Mouse (Mus musculus) liver, adult 2 months (tissue): ENCODE data around the gene Ptpn21. TPM values are rescaled to one million over a fixed set of nuclear protein-coding genes. Genes with fewer than 3 reads are reported as not detected.

ENCODE experiments used
- DNase-seq: peaks from one replicate; pipeline ENCODE4 v3.0.0-alpha.2; 2011; ENCODE audit warnings: low read depth, low spot score; ENCODE audit errors: extremely low read depth
- H3K27ac ChIP-seq: fragments of 200-500 bp; replicated peaks from 2 replicates; pipeline ENCODE4 v1.5.1; 2012; ENCODE audit warnings: low read depth, mild to moderate bottlenecking, control low read depth, inconsistent platforms, low read length; ENCODE audit not compliant: insufficient read depth
- H3K27me3 ChIP-seq: fragments of 200-500 bp; 2 replicates; pipeline ENCODE4 v1.6.1; 2012; ENCODE audit warnings: mild to moderate bottlenecking, moderate library complexity, low read length, inconsistent platforms; ENCODE audit not compliant: control insufficient read depth, insufficient read depth
- H3K36me3 ChIP-seq: fragments of 200-500 bp; 2 replicates; pipeline ENCODE4 v1.6.1; 2012; ENCODE audit warnings: low read length, inconsistent platforms; ENCODE audit not compliant: control insufficient read depth, insufficient read depth
- H3K4me1 ChIP-seq: fragments of 200-500 bp; 2 replicates; pipeline ENCODE4 v1.6.1; 2011; ENCODE audit warnings: low read length; ENCODE audit not compliant: control insufficient read depth, insufficient read depth
- H3K4me3 ChIP-seq: fragments of 200-500 bp; 2 replicates; pipeline ENCODE4 v1.5.1; 2011; ENCODE audit warnings: low read depth, mild to moderate bottlenecking, control low read depth, low read length, moderate library complexity; ENCODE audit not compliant: insufficient read depth
- H3K79me2 ChIP-seq: fragments of 200-500 bp; 2 replicates; pipeline ENCODE4 v1.6.1; 2012; ENCODE audit warnings: inconsistent platforms, mild to moderate bottlenecking, low read length, moderate library complexity; ENCODE audit not compliant: control insufficient read depth, insufficient read depth
- H3K9ac ChIP-seq: fragments of 200-500 bp; 2 replicates; pipeline ENCODE4 v1.6.1; 2012; ENCODE audit warnings: low read depth, mild to moderate bottlenecking, control low read depth, inconsistent platforms, low read length
- CTCF ChIP-seq: fragments of 200-500 bp; IDR thresholded peaks from 2 replicates; pipeline ENCODE4 v1.5.1; 2011; ENCODE audit warnings: low read depth, low read length, control low read depth
- POLR2A ChIP-seq: fragments of 200-500 bp; IDR thresholded peaks from 2 replicates; pipeline ENCODE4 v1.6.1; 2011; ENCODE audit warnings: low read length, control low read depth; ENCODE audit not compliant: insufficient read depth; ENCODE audit errors: extremely low read depth
- WGBS: fragments of 180-500 bp; shearing (Covaris S2); methylation state at CpG from one replicate; pipeline ENCODE4 v1.1.7; 2018; 5-methylcytosine and 5-hydroxymethylcytosine counted together
- polyA plus RNA-seq: library from polyadenylated mRNA; depleted of rRNA; stranded (reverse); fragments of >200 nt; gene quantifications from 2 replicates; pipeline ENCODE4 v1.2.3, GENCODE M21; 2012
- total RNA-seq: library from RNA; depleted of rRNA; stranded (reverse); fragments of >200 nt; gene quantifications from 2 replicates; pipeline ENCODE4 v1.2.3, GENCODE M21; 2014

Ptpn21 gene
- total and polyA plus RNA-seq, 2 experiments: 5.9 to 12.2 TPM

DNA sequence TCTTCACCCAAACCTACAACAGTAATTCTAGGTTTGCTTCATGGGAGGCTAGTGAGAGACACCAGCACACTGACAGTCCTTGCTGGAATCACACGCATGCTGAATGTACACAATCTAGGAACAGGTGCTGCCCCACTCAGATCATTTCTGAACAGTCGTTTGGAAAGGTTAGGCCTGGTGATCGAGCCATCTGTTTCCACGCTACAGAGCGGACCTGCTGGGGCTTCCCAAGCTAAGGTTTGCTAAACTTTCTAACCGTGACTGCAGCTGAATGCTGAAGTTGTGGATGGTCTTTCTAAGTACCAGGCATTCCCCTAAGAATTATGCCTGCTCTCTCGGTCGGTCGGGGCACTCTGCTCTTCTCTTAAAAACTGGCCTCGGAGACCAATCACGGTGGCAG is 6.5 kb downstream of the Ptpn21 start:
- Histone ChIP-seq H3K9ac (no peak overlapping the region), H3K27ac (no peak overlapping the region), H3K4me1 (peaks cover 20% of the 10 kb centered on the region), H3K36me3 (no peaks in the 10 kb centered on the region), H3K27me3 (no peaks in the 10 kb centered on the region), H3K79me2 (peaks cover 24% of the 10 kb centered on the region; the same call in 1 of the 2 replicates), H3K4me3 (no peak overlapping the region)
- no peak for DNase-seq
- TF ChIP-seq POLR2A (no peak), CTCF (no peak)
- 91% methylated on average over 11 of the region's 11 CpGs for WGBS

DNA sequence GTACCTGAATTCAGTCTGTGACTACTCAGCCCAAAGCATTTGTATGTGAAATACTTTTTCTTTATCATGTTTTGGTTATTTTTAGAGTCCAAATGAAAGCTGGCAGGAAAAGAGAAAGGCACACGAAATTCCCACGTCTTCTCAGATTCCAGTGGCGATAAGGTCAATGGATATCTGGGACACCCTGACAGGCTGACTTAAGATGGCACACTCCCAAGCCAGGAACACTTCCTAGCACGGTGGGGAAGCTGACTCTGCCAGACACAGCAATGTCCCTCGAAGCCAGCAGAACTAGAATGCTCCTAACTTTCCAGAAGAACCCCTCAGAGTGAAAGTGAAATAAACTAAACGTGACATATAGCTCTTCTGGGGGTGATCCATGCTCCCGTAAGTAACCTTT is 10.0 kb downstream of the Ptpn21 start:
- TF ChIP-seq POLR2A: no peak
- no peak for TF ChIP-seq CTCF
- no peak for DNase-seq

DNA sequence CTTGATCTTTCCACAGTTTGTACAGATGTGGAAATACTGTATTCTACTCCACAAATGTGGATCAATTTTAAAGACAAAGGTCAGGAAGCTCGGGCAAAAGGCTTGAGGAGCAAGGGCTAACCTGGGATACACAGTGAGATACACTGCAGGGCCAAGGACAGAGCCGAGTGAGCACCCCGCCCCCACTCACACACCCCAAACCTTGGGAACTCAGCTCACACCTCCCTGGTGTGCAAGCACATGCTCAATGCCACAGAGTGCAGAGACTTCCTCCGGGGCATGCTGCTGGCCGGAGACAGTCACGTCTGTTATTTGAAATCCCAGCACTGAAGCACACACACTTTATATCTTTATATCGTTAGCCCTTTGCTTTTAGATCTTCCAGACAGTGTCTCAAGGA is 11.1 kb downstream of the Ptpn21 start:
- H3K9ac ChIP-seq: no peak overlapping the region
- H3K4me3 ChIP-seq: no peak overlapping the region
- 32% methylated on average over 7 of the region's 7 CpGs for WGBS
- no peaks in the 10 kb centered on the region for H3K36me3 ChIP-seq
- DNase-seq: peak; percentile 84
- no peaks in the 10 kb centered on the region for H3K27me3 ChIP-seq
- TF ChIP-seq CTCF (no peak), POLR2A (no peak)
- peaks cover 17% of the 10 kb centered on the region; the same call in 1 of the 2 replicates for H3K79me2 ChIP-seq
- peaks cover 31% of the 10 kb centered on the region for H3K4me1 ChIP-seq
- peak overlapping the region; percentile 32 for H3K27ac ChIP-seq

More for the DNA sequence above, 10.0 kb downstream of the Ptpn21 start:
- WGBS: 27% methylated on average over 7 of the region's 7 CpGs
- H3K4me3 ChIP-seq: no peak overlapping the region
- no peak overlapping the region for H3K27ac ChIP-seq
- H3K4me1 ChIP-seq: peaks cover 31% of the 10 kb centered on the region
- H3K9ac ChIP-seq: no peak overlapping the region
- no peaks in the 10 kb centered on the region for H3K27me3 ChIP-seq
- peaks cover 24% of the 10 kb centered on the region; the same call in 1 of the 2 replicates for H3K79me2 ChIP-seq
- H3K36me3 ChIP-seq: no peaks in the 10 kb centered on the region

DNA sequence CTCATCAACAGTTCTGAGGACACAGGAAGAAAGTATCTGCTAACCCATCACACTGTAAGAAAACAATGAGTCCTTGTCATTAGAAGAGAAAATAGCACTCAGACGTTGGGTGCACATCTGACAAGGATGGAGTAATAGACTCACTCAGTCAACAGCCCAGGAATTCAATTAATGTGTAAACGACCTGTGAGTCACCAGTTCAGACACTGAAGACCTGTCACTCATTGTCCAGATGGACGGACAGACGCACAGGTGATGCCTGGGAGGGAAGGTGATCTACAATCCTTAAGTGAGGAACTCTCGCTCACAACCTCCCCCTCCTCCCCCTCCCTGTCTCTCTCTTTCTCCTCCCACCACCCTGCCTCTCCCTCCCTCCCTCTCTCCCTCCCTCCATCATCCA is 12.2 kb downstream of the Ptpn21 start:
- H3K9ac ChIP-seq: no peak overlapping the region
- H3K27ac ChIP-seq: peak overlapping the region; percentile 70
- TF ChIP-seq CTCF (no peak), POLR2A (no peak)
- no peaks in the 10 kb centered on the region for H3K27me3 ChIP-seq
- H3K4me1 ChIP-seq: peaks cover 31% of the 10 kb centered on the region
- peak; percentile 86 for DNase-seq
- no peak overlapping the region for H3K4me3 ChIP-seq
- H3K79me2 ChIP-seq: peaks cover 18% of the 10 kb centered on the region; the same call in 1 of the 2 replicates
- no peaks in the 10 kb centered on the region for H3K36me3 ChIP-seq
- 16% methylated on average over 5 of the region's 5 CpGs for WGBS

- 22% methylated on average over 7 of the region's 7 CpGs for WGBS
- peaks cover 19% of the 10 kb centered on the region; the same call in 1 of the 2 replicates for H3K79me2 ChIP-seq
- H3K27ac ChIP-seq: peak overlapping the region; percentile 60
- H3K27me3 ChIP-seq: no peaks in the 10 kb centered on the region
- H3K9ac ChIP-seq: no peak overlapping the region
- peaks cover 31% of the 10 kb centered on the region for H3K4me1 ChIP-seq
- TF ChIP-seq CTCF (no peak), POLR2A (no peak)
- no peaks in the 10 kb centered on the region for H3K36me3 ChIP-seq
- H3K4me3 ChIP-seq: no peak overlapping the region
- DNase-seq: peak; percentile 90
These were observed 13.0 kb downstream of the Ptpn21 start for GRCm38 (mm10) chr12:98724224-98724623.

GRCm38 (mm10) chr12:98721030-98721429 is 16.2 kb downstream of the Ptpn21 start:
- TF ChIP-seq CTCF: no peak
- TF ChIP-seq POLR2A: no peak
- WGBS: 91% methylated on average over 3 of the region's 3 CpGs

More at GRCm38 (mm10) chr12:98721030-98721429, 16.2 kb downstream of the Ptpn21 start:
- no peak overlapping the region for H3K4me3 ChIP-seq
- H3K27me3 ChIP-seq: no peaks in the 10 kb centered on the region
- DNase-seq: no peak
- H3K79me2 ChIP-seq: peaks cover 18% of the 10 kb centered on the region; the same call in 1 of the 2 replicates
- H3K9ac ChIP-seq: no peak overlapping the region
- peaks cover 24% of the 10 kb centered on the region for H3K4me1 ChIP-seq
- H3K36me3 ChIP-seq: no peaks in the 10 kb centered on the region
- no peak overlapping the region for H3K27ac ChIP-seq
